Mouse (Mus musculus): ENCODE results near the gene Farsb. TPM values are rescaled to one million over a fixed set of nuclear protein-coding genes. Genes with fewer than 3 reads are reported as not detected.

Farsb gene
- polyA plus RNA-seq, 1 experiment = 40.1 TPM

DNA sequence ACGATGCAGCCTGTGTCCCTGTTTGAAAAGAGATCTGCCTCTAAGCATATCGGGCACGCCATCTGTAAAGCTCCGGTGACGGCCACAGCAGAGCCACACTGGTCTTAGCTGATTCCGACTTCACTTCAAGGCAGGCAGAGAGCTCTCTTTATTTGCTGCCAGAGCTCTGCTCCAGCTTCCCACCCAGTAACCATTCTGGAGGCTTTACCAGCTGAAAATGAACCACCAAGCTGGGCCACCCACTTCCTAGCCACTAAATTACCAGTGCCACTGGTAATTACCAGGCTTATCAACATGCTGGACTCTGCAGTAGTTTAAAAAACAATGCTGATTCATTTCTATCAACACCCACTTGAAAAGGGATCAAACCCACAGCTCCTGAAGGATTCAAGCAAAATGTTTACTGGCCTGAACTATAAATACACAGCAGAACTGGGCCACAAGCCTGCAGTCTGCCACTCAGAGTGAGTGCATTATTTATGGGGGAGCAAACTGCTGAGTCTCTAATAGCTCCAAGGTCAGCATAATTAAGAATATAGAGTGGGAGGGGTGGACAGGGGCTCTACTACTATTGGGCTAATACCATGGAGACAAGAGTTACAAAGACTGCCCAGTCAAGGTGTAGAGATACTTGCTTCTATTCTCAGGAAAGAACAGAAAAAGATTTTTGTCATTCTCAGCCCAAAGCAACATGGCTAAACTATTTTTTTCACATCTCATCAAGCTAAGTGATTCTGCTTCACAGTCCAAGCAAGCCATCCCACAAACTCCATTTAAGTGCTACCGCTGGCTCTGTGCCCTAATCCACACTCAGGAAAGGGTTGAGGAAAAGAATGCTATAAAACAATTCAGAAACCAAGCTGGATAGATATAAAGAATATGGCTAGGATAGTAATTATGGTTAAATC, 62.6 kb downstream of the Farsb start:
- Histone ChIP-seq H3K4me3 (ENCODE audit: insufficient read depth, low read length) (no peak overlapping the region), H3K27ac (ENCODE audit: insufficient read depth, low read depth, low read length) (no peak overlapping the region), H3K4me1 (ENCODE audit: control insufficient read depth, insufficient read depth, low read length) (peaks cover 11% of the 10 kb centered on the region)
- no peak for TF ChIP-seq CTCF (IDR thresholded peaks at IDR 0.05; ENCODE audit: low read depth, low read length)
- no peak for TF ChIP-seq POLR2A (IDR thresholded peaks at IDR 0.05; ENCODE audit: borderline replicate concordance, low read depth, low read length)

DNA sequence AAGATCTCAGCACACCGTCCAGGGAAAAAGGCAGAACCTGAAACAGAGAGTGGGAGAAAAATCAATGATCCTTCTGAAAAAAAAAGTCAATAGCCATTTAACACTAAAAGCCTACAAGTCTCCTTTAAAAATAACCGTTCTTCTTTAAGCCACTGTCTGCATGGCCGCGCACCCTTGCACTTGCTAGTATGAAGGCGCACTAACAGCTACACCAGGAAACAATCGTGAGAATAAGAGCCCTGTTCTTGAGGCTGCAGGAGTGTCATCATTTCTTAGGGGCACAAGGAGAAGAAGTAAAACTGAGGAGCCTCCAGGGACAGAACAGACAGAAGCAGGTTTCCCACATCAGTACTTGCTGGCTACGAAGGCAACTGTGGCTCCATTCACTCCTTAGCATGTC, 63.4 kb downstream of the Farsb start:
- Histone ChIP-seq H3K4me1 (ENCODE audit: control insufficient read depth, insufficient read depth, low read length) (peaks cover 9% of the 10 kb centered on the region), H3K27ac (ENCODE audit: insufficient read depth, low read depth, low read length) (no peak overlapping the region), H3K4me3 (ENCODE audit: insufficient read depth, low read length) (no peak overlapping the region)
- TF ChIP-seq CTCF (IDR thresholded peaks at IDR 0.05; ENCODE audit: low read depth, low read length) = no peak
- TF ChIP-seq POLR2A (IDR thresholded peaks at IDR 0.05; ENCODE audit: borderline replicate concordance, low read depth, low read length) = no peak

DNA sequence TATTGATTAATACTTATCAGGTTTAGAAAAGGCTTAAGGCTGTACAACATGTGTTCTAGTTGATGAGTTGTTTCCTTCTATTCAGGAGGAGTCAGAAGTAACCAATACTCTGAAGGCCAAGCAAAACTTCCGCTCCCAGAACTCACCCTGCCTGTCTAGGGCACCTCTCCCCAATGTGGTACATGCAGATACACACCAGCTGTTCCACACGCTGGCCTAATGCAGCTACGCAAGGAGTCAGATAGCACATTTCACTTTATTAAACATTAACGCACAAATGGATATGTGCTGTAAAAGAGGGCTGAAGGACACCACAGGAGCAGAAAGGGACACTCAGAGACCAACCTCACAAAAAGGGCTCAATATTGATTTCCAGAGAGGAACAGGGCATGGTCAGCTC, 63.8 kb downstream of the Farsb start:
- Histone ChIP-seq H3K4me3 (ENCODE audit: insufficient read depth, low read length) (no peak overlapping the region), H3K27ac (ENCODE audit: insufficient read depth, low read depth, low read length) (no peak overlapping the region), H3K4me1 (ENCODE audit: control insufficient read depth, insufficient read depth, low read length) (peaks cover 8% of the 10 kb centered on the region; the same call in 1 of the 2 replicates)
- TF ChIP-seq CTCF (IDR thresholded peaks at IDR 0.05; ENCODE audit: low read depth, low read length) (no peak), POLR2A (IDR thresholded peaks at IDR 0.05; ENCODE audit: borderline replicate concordance, low read depth, low read length) (no peak)

DNA sequence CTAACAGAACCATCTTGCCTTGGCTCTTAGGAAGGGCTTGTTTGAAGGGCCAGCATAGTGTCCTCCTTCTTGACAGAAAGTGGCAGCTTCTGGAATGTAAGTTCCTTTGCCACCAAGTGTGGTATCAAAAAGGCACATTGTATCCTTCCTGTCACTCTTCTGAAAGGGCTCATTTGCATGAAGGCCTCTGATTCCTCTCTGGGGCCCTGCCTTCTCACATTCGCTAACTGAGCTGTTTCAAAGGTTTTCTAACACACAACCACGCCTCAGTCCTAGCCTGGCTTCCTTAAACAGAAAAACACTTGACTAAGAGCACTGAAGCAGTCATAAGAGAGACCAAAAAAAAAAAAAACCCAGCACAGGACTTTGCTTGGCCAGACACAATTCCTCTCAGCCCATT, 66.1 kb downstream of the Farsb start:
- peaks cover 6% of the 10 kb centered on the region; the same call in 1 of the 2 replicates for H3K4me1 ChIP-seq (ENCODE audit: control insufficient read depth, insufficient read depth, low read length)
- no peak overlapping the region for H3K27ac ChIP-seq (ENCODE audit: insufficient read depth, low read depth, low read length)
- H3K4me3 ChIP-seq (ENCODE audit: insufficient read depth, low read length) = no peak overlapping the region
- TF ChIP-seq POLR2A (IDR thresholded peaks at IDR 0.05; ENCODE audit: borderline replicate concordance, low read depth, low read length) (no peak), CTCF (IDR thresholded peaks at IDR 0.05; ENCODE audit: low read depth, low read length) (no peak)

DNA sequence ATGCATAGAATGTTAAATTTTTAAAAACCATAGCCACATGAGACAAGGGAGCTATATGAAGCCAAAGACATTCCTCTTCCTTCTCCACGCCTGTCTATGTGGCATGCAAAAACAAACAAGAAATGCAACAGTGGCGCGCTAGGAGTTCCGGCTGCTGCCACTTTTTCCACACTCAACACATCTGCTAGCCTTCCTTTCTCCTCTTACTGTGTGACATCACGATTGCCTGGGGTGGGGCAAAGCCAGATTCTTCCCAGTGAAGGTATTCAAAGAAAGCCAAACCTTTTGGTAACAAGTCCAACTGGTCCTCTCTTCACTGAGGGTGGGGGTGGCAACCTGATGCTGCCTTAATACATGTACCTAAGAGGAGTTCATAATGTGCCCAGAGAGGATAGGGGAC, 66.9 kb downstream of the Farsb start:
- TF ChIP-seq POLR2A (IDR thresholded peaks at IDR 0.05; ENCODE audit: borderline replicate concordance, low read depth, low read length) (no peak), CTCF (IDR thresholded peaks at IDR 0.05; ENCODE audit: low read depth, low read length) (no peak)
- H3K27ac ChIP-seq (ENCODE audit: insufficient read depth, low read depth, low read length) = no peak overlapping the region
- H3K4me1 ChIP-seq (ENCODE audit: control insufficient read depth, insufficient read depth, low read length) = peaks cover 6% of the 10 kb centered on the region; the same call in 1 of the 2 replicates
- H3K4me3 ChIP-seq (ENCODE audit: insufficient read depth, low read length) = no peak overlapping the region

DNA sequence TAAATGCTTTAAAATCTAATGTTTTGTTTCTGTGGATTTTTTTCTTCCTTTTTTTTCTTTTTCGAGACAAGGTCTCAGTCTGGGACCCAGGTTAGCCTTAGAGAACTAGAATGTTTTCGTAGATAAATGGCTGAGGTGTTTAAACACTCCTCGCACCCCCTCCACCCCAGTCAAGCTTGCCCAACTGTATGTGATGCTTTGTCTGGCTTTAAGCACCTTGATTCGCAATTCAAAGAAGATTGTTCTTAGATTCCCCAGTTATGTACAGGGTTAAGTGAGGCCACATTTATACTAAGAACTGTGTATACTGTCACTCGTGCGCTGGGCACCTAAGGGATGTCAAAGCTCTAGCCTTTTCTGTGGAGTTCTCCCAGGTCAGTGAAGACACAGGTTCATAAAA, 68.4 kb downstream of the Farsb start:
- Histone ChIP-seq H3K4me3 (ENCODE audit: insufficient read depth, low read length) (no peak overlapping the region), H3K4me1 (ENCODE audit: control insufficient read depth, insufficient read depth, low read length) (peaks cover 6% of the 10 kb centered on the region; the same call in 1 of the 2 replicates), H3K27ac (ENCODE audit: insufficient read depth, low read depth, low read length) (no peak overlapping the region)
- TF ChIP-seq POLR2A (IDR thresholded peaks at IDR 0.05; ENCODE audit: borderline replicate concordance, low read depth, low read length) (no peak), CTCF (IDR thresholded peaks at IDR 0.05; ENCODE audit: low read depth, low read length) (no peak)

DNA sequence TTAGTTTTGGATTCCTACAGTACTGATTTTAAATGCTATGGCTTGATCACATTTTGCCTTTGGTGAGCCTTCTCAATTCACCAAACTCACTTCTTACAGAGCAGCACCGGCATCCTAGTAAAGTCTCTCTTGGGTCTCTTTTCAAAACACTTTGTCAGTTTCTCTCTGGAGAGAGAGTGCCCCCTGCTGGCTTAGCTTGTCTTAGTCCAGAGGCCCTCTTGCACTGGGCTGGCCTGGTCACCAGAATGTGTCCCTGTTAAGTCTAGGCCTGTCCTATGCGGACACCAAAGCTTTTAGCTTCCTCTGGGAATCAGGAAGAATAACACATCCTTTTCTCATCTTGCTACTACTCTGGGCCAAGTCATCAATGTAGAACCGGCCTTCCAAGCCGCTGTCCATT, 69.1 kb downstream of the Farsb start:
- Histone ChIP-seq H3K4me3 (ENCODE audit: insufficient read depth, low read length) (no peak overlapping the region), H3K27ac (ENCODE audit: insufficient read depth, low read depth, low read length) (no peak overlapping the region), H3K4me1 (ENCODE audit: control insufficient read depth, insufficient read depth, low read length) (peaks cover 6% of the 10 kb centered on the region; the same call in 1 of the 2 replicates)
- TF ChIP-seq CTCF (IDR thresholded peaks at IDR 0.05; ENCODE audit: low read depth, low read length) (peak; percentile 67), POLR2A (IDR thresholded peaks at IDR 0.05; ENCODE audit: borderline replicate concordance, low read depth, low read length) (no peak)

DNA sequence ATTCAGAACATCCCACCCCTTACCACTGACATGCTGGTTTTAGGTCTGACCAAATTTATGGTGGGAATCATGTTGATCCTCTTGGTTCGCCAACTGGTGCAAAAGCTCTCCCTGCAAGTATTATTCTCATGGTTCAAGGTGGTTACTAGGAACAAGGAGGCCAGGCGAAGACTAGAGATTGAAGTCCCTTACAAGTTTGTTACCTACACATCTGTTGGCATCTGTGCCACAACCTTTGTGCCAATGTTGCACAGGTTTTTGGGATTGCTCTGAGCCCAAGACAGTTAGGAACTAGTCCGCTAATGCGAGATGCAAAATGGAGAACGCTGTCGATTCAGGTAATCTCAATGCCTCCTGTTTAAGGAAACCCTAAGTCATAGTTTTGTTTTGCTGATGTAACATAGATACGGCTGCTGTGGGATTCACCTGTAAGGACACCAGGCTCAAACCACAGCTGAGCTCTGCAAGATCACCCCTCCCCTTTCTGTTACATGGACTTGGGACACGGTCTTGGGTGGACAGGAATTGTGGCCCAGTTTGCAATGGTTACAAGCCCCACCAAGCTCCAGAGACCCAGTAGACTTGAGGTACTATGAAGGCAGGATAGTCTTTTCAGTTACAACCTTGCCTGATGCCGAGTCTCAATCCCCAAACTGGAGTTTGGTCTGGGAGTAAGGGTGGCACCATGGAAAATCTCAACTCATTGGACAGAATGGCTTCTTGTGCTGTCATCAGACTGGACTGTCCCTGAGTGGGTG, 71.4 kb downstream of the Farsb start:
- Histone ChIP-seq H3K4me3 (ENCODE audit: insufficient read depth, low read length) (no peak overlapping the region), H3K27ac (ENCODE audit: insufficient read depth, low read depth, low read length) (no peak overlapping the region), H3K4me1 (ENCODE audit: control insufficient read depth, insufficient read depth, low read length) (no peaks in the 10 kb centered on the region)
- TF ChIP-seq CTCF (IDR thresholded peaks at IDR 0.05; ENCODE audit: low read depth, low read length) (no peak), POLR2A (IDR thresholded peaks at IDR 0.05; ENCODE audit: borderline replicate concordance, low read depth, low read length) (no peak)

DNA sequence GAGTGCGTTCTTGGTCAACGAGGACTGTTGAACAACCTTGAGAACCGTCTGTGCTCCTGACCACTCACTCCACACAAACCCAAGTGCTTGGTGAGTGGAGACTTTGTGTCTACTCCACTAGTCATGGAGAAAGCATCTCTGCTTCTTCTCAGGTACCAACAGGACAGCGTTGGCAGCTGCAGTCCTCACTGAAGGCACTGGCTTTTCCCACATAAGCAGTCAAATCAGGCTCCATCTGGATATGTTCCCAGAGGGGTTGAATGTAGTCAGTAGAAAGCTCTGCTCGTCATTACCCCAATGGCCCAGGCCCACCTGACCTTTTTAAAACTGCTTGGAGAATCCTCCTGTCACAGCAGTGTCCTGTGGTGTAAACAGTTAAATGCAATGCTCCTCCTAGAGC, 74.3 kb downstream of the Farsb start:
- Histone ChIP-seq H3K4me3 (ENCODE audit: insufficient read depth, low read length) (no peak overlapping the region), H3K4me1 (ENCODE audit: control insufficient read depth, insufficient read depth, low read length) (no peaks in the 10 kb centered on the region), H3K27ac (ENCODE audit: insufficient read depth, low read depth, low read length) (no peak overlapping the region)
- no peak for TF ChIP-seq CTCF (IDR thresholded peaks at IDR 0.05; ENCODE audit: low read depth, low read length)
- TF ChIP-seq POLR2A (IDR thresholded peaks at IDR 0.05; ENCODE audit: borderline replicate concordance, low read depth, low read length) = no peak

DNA sequence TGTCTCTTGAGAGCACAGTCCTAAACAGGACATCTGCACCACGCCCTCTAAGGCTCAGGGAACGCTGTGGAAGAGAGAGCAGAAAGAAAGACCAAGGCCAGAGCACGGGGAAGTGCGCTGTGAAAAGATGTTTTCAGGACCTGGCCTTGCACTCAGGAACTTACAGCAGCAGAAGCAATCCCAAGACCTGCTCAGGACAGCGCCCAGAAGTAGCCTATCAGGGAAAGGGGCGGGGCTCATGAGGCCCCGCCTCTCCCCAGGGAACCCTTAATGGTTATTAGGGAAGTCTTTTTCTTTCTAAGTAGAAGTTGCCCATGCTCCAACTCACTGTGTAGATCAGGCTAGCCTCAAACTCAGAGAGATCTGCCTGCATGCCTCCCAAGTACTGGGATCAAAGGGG, 76.0 kb downstream of the Farsb start:
- Histone ChIP-seq H3K4me1 (ENCODE audit: control insufficient read depth, insufficient read depth, low read length) (no peaks in the 10 kb centered on the region), H3K4me3 (ENCODE audit: insufficient read depth, low read length) (no peak overlapping the region), H3K27ac (ENCODE audit: insufficient read depth, low read depth, low read length) (no peak overlapping the region)
- TF ChIP-seq CTCF (IDR thresholded peaks at IDR 0.05; ENCODE audit: low read depth, low read length) = no peak
- no peak for TF ChIP-seq POLR2A (IDR thresholded peaks at IDR 0.05; ENCODE audit: borderline replicate concordance, low read depth, low read length)

Data from bone marrow macrophage, adult 2 months (primary cell).